Mouse (Mus musculus) gastrocnemius, adult 8-10 months (tissue): ENCODE results near the gene Wnt9a. TPM values are rescaled to one million over a fixed set of nuclear protein-coding genes. Genes with fewer than 3 reads are reported as not detected.

Experiments used
- microRNA-seq: library from miRNA; unstranded; fragments of <30 nt; microRNA quantifications from one replicate; pipeline ENCODE4 v1.2.0, GENCODE M21; 2022
- total RNA-seq, 4 experiments: library from RNA; stranded (reverse); gene quantifications; 2 replicates each; pipeline ENCODE4 v1.2.4; 2022

The Wnt9a gene
- total RNA-seq, 4 experiments from 2014 or later = 8.9 to 13.2 (median 9.5) TPM

Small RNAs within 50 kb of the gene (microRNA-seq; reads per million reads assigned to microRNA genes)
- gene Gm24756 = not detected

Other genes with a start within 250 kb of the Wnt9a start
- 1,000 to 10,000 TPM; 2,003 to 2,639 (median 2,223) TPM for gene Obscn, start 170.5 kb upstream of the Wnt9a start, total RNA-seq
- gene Iba57, start 143.2 kb upstream of the Wnt9a start, total RNA-seq = 1 to 10 TPM; 6.1 to 7.4 (median 7.0) TPM
- gene Gjc2, start 123.7 kb upstream of the Wnt9a start, total RNA-seq = under 1 TPM in 1 of 4 experiments, not detected in 3; 0.16 TPM
- 10 to 100 TPM; 36.2 to 43.1 (median 36.8) TPM for gene Guk1, start 114.7 kb upstream of the Wnt9a start, total RNA-seq
- gene Mrpl55, start 104.4 kb upstream of the Wnt9a start, total RNA-seq = 10 to 100 TPM; 51.9 to 58.6 (median 56.0) TPM
- gene 2310033P09Rik, start 98.6 kb upstream of the Wnt9a start, total RNA-seq = 1 to 10 TPM; 1.9 to 3.1 (median 2.5) TPM
- gene Arf1, start 78.7 kb upstream of the Wnt9a start, total RNA-seq = 100 to 1,000 TPM; 244 to 252 (median 245) TPM
- gene Wnt3a, start 16.2 kb upstream of the Wnt9a start, total RNA-seq = not detected
- gene Prss38, start 68.7 kb downstream of the Wnt9a start, total RNA-seq = not detected
- gene Jmjd4, start 143.1 kb downstream of the Wnt9a start, total RNA-seq = 10 to 100 TPM in 2 of 4 experiments, 1 to 10 TPM in 2; 8.5 to 10.7 (median 9.6) TPM
- gene Snap47, start 144.3 kb downstream of the Wnt9a start, total RNA-seq = 10 to 100 TPM; 22.8 to 26.9 (median 26.3) TPM
- 1 to 10 TPM; 2.6 to 2.9 (median 2.8) TPM for gene Zfp867, start 165.5 kb downstream of the Wnt9a start, total RNA-seq
- 10 to 100 TPM; 16.0 to 18.5 (median 16.9) TPM for gene Zkscan17, start 219.8 kb downstream of the Wnt9a start, total RNA-seq
- gene Nlrp3, start 234.6 kb downstream of the Wnt9a start, total RNA-seq = under 1 TPM in 2 of 4 experiments, not detected in 2; 0.07 to 0.19 TPM